Mouse (Mus musculus) neural tube, embryonic 11.5 days (tissue): ENCODE measurements at regions not wholly inside any gene's neighbourhood (a gene's known extent, or its start where the extent isn't known, plus 50 kb on each side); places are given as distances from the start of the nearest gene placed in this dataset.
"Not testable (repeated sequence)": the region's sequence is repeated elsewhere in the genome, so short reads cannot be mapped to it uniquely, and the experiment has no call there.

Experiments
- ATAC-seq: fragments of 200-750 bp; cut with Nextera tagmentation; 2 replicates; pipeline ENCODE4 v1.8.0; 2017; ENCODE audit warnings: moderate number of reproducible peaks, mild to moderate bottlenecking, moderate TSS enrichment, moderate library complexity; ENCODE audit not compliant: insufficient read depth, low FRiP score, low TSS enrichment
- DNase-seq: peaks from one replicate; pipeline ENCODE4 v3.0.0-alpha.2; 2015; ENCODE audit warnings: low spot score
- H3K27ac ChIP-seq: fragments of 300-500 bp; sonication (generic); 2 replicates; pipeline ENCODE4 v1.5.1; 2014; ENCODE audit warnings: low read depth, mild to moderate bottlenecking, low read length
- H3K27me3 ChIP-seq: fragments of 300-500 bp; sonication (generic); 2 replicates; pipeline ENCODE4 v1.6.1; 2014; ENCODE audit warnings: mild to moderate bottlenecking, low read length, mixed read lengths; ENCODE audit not compliant: control insufficient read depth, insufficient read depth
- H3K36me3 ChIP-seq: fragments of 300-500 bp; sonication (generic); 2 replicates; pipeline ENCODE4 v1.6.1; 2014; ENCODE audit warnings: mild to moderate bottlenecking, low read length, moderate library complexity, mixed read lengths; ENCODE audit not compliant: control insufficient read depth, insufficient read depth
- H3K4me1 ChIP-seq: fragments of 300-500 bp; sonication (generic); 2 replicates; pipeline ENCODE4 v1.6.1; 2014; ENCODE audit warnings: low read length, mixed read lengths; ENCODE audit not compliant: control insufficient read depth, insufficient read depth
- H3K4me2 ChIP-seq: fragments of 300-500 bp; sonication (generic); 2 replicates; pipeline ENCODE4 v1.6.1; 2014; ENCODE audit warnings: low read depth, mild to moderate bottlenecking, moderate library complexity
- H3K4me3 ChIP-seq: fragments of 300-500 bp; sonication (generic); 2 replicates; pipeline ENCODE4 v1.5.1; 2014; ENCODE audit warnings: low read depth, low read length
- H3K9ac ChIP-seq: fragments of 300-500 bp; sonication (generic); 2 replicates; pipeline ENCODE4 v1.6.1; 2014; ENCODE audit warnings: mild to moderate bottlenecking, low read length
- H3K9me3 ChIP-seq: fragments of 300-500 bp; sonication (generic); 2 replicates; pipeline ENCODE4 v1.6.1; 2016; ENCODE audit warnings: low read length; ENCODE audit not compliant: control insufficient read depth
- WGBS: fragments of 180-500 bp; shearing (Covaris S2); extraction: QIAGEN DNeasy Blood & Tissue Kit; methylation state at CpG from one replicate; pipeline ENCODE4 v1.1.7; 2014; 5-methylcytosine and 5-hydroxymethylcytosine counted together

DNA sequence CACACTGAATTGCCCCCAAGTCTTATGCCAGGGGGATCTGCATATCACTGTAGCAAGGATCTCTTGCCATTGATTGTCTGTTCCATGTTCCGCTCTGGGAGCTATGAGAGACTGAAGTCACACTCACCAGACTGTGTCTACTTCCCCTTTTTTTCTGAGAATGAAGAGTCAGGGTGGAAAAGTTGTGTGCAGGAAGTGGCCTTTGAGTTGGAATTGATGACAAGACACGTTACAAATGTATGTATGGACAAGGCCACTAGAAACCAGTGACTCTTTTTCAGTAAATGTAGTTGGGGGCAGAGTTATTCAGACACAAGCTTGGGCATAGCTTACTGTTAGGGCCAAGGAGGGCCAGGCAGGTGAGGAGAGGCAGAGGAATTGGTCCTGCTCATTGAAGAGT, 70.4 kb upstream of the Creb5 start:
- no peaks in the 10 kb centered on the region for H3K36me3 ChIP-seq
- no peaks in the 10 kb centered on the region for H3K27me3 ChIP-seq
- H3K4me2 ChIP-seq, result no peak overlapping the region
- H3K4me3 ChIP-seq, result no peak overlapping the region
- WGBS, result 79% methylated on average over 2 of the region's 2 CpGs
- H3K9me3 ChIP-seq, result no peaks in the 10 kb centered on the region
- ATAC-seq (no peak), DNase-seq (no peak)
- no peak overlapping the region for H3K27ac ChIP-seq
- H3K4me1 ChIP-seq, result peaks cover 6% of the 10 kb centered on the region; the same call in 1 of the 2 replicates
- no peak overlapping the region for H3K9ac ChIP-seq

DNA sequence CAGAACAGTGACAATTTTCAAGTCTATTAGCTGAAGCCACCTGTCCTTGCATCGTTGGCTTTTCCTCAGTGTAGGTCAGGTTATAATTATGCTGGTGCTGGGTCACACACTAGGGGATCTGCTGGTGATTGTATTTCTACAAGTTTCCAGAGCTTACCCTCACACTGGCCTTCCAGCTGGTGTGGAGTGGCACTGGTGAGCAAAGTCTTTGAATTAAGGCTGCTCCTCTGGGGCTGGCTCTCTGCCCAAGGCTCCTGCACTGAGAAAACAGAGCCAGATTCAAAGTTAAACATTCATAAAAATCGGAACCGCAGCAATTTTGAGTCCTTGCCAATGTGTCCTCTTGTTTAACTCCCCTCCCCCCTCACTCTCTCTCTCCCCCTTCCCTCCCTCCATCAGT, 75.7 kb upstream of the Creb5 start:
- H3K4me3 ChIP-seq, result no peak overlapping the region
- H3K9ac ChIP-seq, result no peak overlapping the region
- no peaks in the 10 kb centered on the region for H3K36me3 ChIP-seq
- H3K4me1 ChIP-seq, result no peaks in the 10 kb centered on the region
- ATAC-seq (no peak), DNase-seq (no peak)
- no peaks in the 10 kb centered on the region for H3K27me3 ChIP-seq
- WGBS, result 71% methylated on average over 3 of the region's 3 CpGs
- H3K4me2 ChIP-seq, result no peak overlapping the region
- H3K27ac ChIP-seq, result no peak overlapping the region
- no peaks in the 10 kb centered on the region for H3K9me3 ChIP-seq

GRCm38 (mm10) chr6:53209398-53209797, 77.7 kb upstream of the Creb5 start:
- Histone ChIP-seq H3K36me3 (no peaks in the 10 kb centered on the region), H3K4me3 (no peak overlapping the region), H3K9me3 (no peaks in the 10 kb centered on the region), H3K9ac (no peak overlapping the region), H3K27me3 (no peaks in the 10 kb centered on the region), H3K4me2 (no peak overlapping the region), H3K27ac (no peak overlapping the region), H3K4me1 (no peaks in the 10 kb centered on the region)
- ATAC-seq, result no peak
- DNase-seq, result no peak
- 80% methylated on average over 6 of the region's 6 CpGs for WGBS

- H3K9ac ChIP-seq, result no peak overlapping the region
- WGBS, result 50% methylated on average over 3 of the region's 3 CpGs
- H3K9me3 ChIP-seq, result no peaks in the 10 kb centered on the region
- no peaks in the 10 kb centered on the region for H3K36me3 ChIP-seq
- no peak overlapping the region for H3K4me2 ChIP-seq
- no peak overlapping the region for H3K4me3 ChIP-seq
- H3K27me3 ChIP-seq, result no peaks in the 10 kb centered on the region
- H3K4me1 ChIP-seq, result no peaks in the 10 kb centered on the region
- no peak overlapping the region for H3K27ac ChIP-seq
- DNase-seq (no peak), ATAC-seq (no peak)
These were observed 78.6 kb upstream of the Creb5 start for GRCm38 (mm10) chr6:53208474-53208873.

GRCm38 (mm10) chr6:53207781-53208180, 79.3 kb upstream of the Creb5 start:
- Histone ChIP-seq H3K9ac (no peak overlapping the region), H3K36me3 (no peaks in the 10 kb centered on the region), H3K4me3 (no peak overlapping the region), H3K27ac (no peak overlapping the region), H3K4me2 (no peak overlapping the region), H3K27me3 (no peaks in the 10 kb centered on the region), H3K9me3 (no peaks in the 10 kb centered on the region), H3K4me1 (no peaks in the 10 kb centered on the region)
- 81% methylated on average over 5 of the region's 5 CpGs for WGBS
- ATAC-seq (no peak), DNase-seq (no peak)

GRCm38 (mm10) chr6:53207361-53207760, 79.7 kb upstream of the Creb5 start:
- Histone ChIP-seq H3K27me3 (no peaks in the 10 kb centered on the region), H3K4me3 (no peak overlapping the region), H3K4me2 (no peak overlapping the region), H3K36me3 (no peaks in the 10 kb centered on the region), H3K4me1 (no peaks in the 10 kb centered on the region), H3K27ac (no peak overlapping the region), H3K9me3 (no peaks in the 10 kb centered on the region), H3K9ac (no peak overlapping the region)
- ATAC-seq (no peak), DNase-seq (no peak)
- WGBS, result 64% methylated on average over 2 of the region's 2 CpGs

- H3K9ac ChIP-seq, result no peak overlapping the region
- no peaks in the 10 kb centered on the region for H3K9me3 ChIP-seq
- no peak overlapping the region for H3K4me2 ChIP-seq
- ATAC-seq (no peak), DNase-seq (peak; percentile 39)
- H3K27ac ChIP-seq, result no peak overlapping the region
- H3K27me3 ChIP-seq, result no peaks in the 10 kb centered on the region
- WGBS, result 14% methylated on average over 10 of the region's 10 CpGs
- H3K4me1 ChIP-seq, result peaks cover 10% of the 10 kb centered on the region
- no peaks in the 10 kb centered on the region for H3K36me3 ChIP-seq
- no peak overlapping the region for H3K4me3 ChIP-seq
These were observed 85.7 kb upstream of the Creb5 start for GRCm38 (mm10) chr6:53201281-53201956.

DNA sequence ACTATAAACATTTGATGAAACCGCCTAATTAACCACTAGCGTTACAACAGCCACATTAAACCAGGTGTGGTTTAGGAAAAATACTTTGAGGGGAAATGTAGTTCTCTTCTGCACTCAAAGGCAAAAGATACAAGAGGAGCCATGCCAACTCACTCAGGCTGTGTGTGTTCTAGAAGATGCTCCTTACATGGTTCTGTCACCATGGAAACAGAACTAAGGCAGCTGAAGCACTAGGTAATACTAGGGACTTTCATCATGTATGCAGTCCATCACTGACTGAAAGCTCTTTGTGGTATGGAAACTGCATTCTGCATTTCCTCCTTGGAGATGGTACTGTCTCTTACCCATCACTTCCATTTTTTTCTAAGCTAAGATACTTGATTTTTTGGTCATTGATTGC, 87.6 kb upstream of the Creb5 start:
- ATAC-seq (no peak), DNase-seq (no peak)
- no peaks in the 10 kb centered on the region for H3K9me3 ChIP-seq
- WGBS, result 91% methylated on average over 2 of the region's 2 CpGs
- H3K27ac ChIP-seq, result no peak overlapping the region
- H3K4me2 ChIP-seq, result no peak overlapping the region
- no peaks in the 10 kb centered on the region for H3K27me3 ChIP-seq
- H3K36me3 ChIP-seq, result no peaks in the 10 kb centered on the region
- peaks cover 10% of the 10 kb centered on the region for H3K4me1 ChIP-seq
- no peak overlapping the region for H3K4me3 ChIP-seq
- H3K9ac ChIP-seq, result no peak overlapping the region

DNA sequence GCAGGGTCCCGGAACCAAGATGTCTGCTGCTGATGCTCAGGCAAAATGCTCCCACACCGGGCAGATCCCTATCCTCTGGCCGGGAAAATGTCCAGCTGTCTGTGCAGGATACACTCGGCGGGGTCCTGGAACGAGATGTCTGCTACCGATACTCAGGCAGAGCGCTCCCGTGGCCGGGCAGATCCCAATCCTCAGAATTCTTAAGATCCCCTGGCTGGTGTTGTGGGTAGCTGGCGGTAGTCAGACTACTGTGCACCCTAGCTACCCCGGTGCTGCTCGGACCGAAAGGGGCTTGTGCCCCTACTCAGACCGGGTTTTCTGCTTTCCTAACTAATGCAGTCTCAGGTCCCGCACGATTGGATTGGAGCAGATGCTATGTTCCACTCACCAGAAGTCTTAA, 104.9 kb upstream of the Creb5 start:
- H3K9me3 ChIP-seq, H3K9ac ChIP-seq, H3K4me1 ChIP-seq, H3K4me2 ChIP-seq, DNase-seq, ATAC-seq, H3K27ac ChIP-seq, H3K27me3 ChIP-seq, H3K36me3 ChIP-seq, H3K4me3 ChIP-seq: not testable (repeated sequence)
- 89% methylated on average over 17 of the region's 17 CpGs for WGBS
